Comparison of ENCODE assay signal across 7 mouse cellular contexts in the genomic region with DNA sequence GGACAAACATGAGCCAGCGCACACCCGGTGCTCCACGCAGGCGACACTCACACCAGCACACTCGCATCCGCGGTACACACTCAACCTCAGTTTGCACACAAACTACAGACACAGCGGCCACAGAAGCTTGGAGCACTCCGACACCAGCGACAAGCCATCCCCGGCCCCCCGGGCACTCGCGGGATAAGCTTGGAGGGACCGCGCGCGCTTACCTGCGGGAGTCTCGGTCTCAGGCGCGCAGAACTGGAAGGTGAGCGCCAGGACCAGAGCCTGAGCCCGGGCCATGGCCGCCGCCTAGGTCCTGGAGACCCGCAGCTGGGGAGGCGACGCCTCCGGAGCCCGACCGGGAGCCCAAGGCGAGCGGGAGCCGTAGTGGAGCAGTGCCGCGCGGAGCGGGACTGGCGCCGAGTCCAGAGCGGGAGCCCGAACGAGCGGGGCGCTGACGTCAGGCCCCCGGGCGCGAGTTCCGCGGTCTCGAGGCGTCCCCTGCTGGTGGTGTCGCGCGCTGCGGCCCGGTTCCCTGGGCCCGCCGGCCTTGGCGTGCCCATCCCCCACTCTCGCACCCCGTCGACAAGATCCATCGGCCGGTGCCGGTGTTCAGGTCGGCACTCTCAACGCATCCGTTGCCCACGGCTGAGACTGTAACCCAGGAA. TPM values are rescaled to one million over a fixed set of nuclear protein-coding genes. Genes with fewer than 3 reads are reported as not detected.
DNase-seq lines count a peak whose midpoint lies in the region; ATAC-seq lines count a peak whose summit lies in the region.

A gene (minus strand): TSS at position 417 of the 653 bp plus-strand sequence.

- H3K4me3 ChIP-seq in embryonic facial prominence, embryonic 13.5 days, result peak within 1 kb of the TSS; percentile 72
- peak within 1 kb of the TSS; percentile 73 for H3K4me3 ChIP-seq in heart, embryonic 10.5 days
- H3K4me3 ChIP-seq in kidney, embryonic 15.5 days (replicated peaks), result peak within 1 kb of the TSS; percentile 64

- no peaks in the 10 kb centered on the region for H3K36me3 ChIP-seq in embryonic facial prominence, embryonic 13.5 days
- no peaks in the 10 kb centered on the region for H3K36me3 ChIP-seq in heart, embryonic 10.5 days
- no peaks in the 10 kb centered on the region for H3K36me3 ChIP-seq in kidney, embryonic 15.5 days

- DNase-seq in adrenal gland, postnatal 25 days, result peak; percentile 95
- DNase-seq in heart, embryonic 10.5 days (ENCODE audit: low spot score), result peak; percentile 90
- DNase-seq in liver, result peak; percentile 85
- DNase-seq in spleen, postnatal 36 days (ENCODE audit: low spot score in 2 of 2), result peak; percentile 69

- H3K9me3 ChIP-seq in embryonic facial prominence, embryonic 13.5 days, result no peaks in the 10 kb centered on the region
- no peaks in the 10 kb centered on the region for H3K9me3 ChIP-seq in heart, embryonic 10.5 days
- no peaks in the 10 kb centered on the region for H3K9me3 ChIP-seq in kidney, embryonic 15.5 days (replicated peaks)

- H3K4me2 ChIP-seq in embryonic facial prominence, embryonic 13.5 days, result peak within 1 kb of the TSS; percentile 95
- H3K4me2 ChIP-seq in kidney, embryonic 15.5 days, result peak within 1 kb of the TSS; percentile 96

- peak; percentile 79 for ATAC-seq in embryonic facial prominence, embryonic 13.5 days (ENCODE audit: insufficient number of reproducible peaks, insufficient read depth, low FRiP score, low TSS enrichment, low read depth)
- peak; percentile 87 for ATAC-seq in kidney, embryonic 15.5 days (replicated peaks; ENCODE audit: low FRiP score)
- ATAC-seq in monocyte, adult 5-6 weeks (replicated peaks; ENCODE audit: insufficient number of reproducible peaks, low FRiP score, low TSS enrichment, poor library complexity, severe bottlenecking), result peak; percentile 76

- WGBS in embryonic facial prominence, embryonic 13.5 days, result under 1% methylated on average over 72 of the region's 72 CpGs
- under 1% methylated on average over 71 of the region's 72 CpGs for WGBS in heart, embryonic 10.5 days
- WGBS in kidney, embryonic 15.5 days, result under 1% methylated on average over 65 of the region's 72 CpGs

- peak within 1 kb of the TSS; percentile 73 for H3K27ac ChIP-seq in embryonic facial prominence, embryonic 13.5 days
- peak within 1 kb of the TSS; percentile 86 for H3K27ac ChIP-seq in heart, embryonic 10.5 days
- 0 out of 2 replicates have a peak within 1 kb of the TSS, but pooled peaks have one; percentile 7 for H3K27ac ChIP-seq in kidney, embryonic 15.5 days

- peaks cover 35% of the 10 kb centered on the region for H3K4me1 ChIP-seq in embryonic facial prominence, embryonic 13.5 days
- H3K4me1 ChIP-seq in heart, embryonic 10.5 days, result peaks cover 31% of the 10 kb centered on the region
- peaks cover 44% of the 10 kb centered on the region for H3K4me1 ChIP-seq in kidney, embryonic 15.5 days

- H3K9ac ChIP-seq in embryonic facial prominence, embryonic 13.5 days, result peak within 1 kb of the TSS; percentile 90
- peak within 1 kb of the TSS; percentile 63 for H3K9ac ChIP-seq in kidney, embryonic 15.5 days

- peaks cover 28% of the 10 kb centered on the region for H3K27me3 ChIP-seq in embryonic facial prominence, embryonic 13.5 days
- H3K27me3 ChIP-seq in heart, embryonic 10.5 days (ENCODE audit: insufficient read depth, poor library complexity, severe bottlenecking), result peaks cover 65% of the 10 kb centered on the region
- peaks cover 47% of the 10 kb centered on the region for H3K27me3 ChIP-seq in kidney, embryonic 15.5 days

RNA-seq across cellular contexts. Expression of the gene that starts here (rescaled TPM):
- total RNA-seq in adrenal gland, postnatal 25 days (2021), result 44.5 and 46.1 TPM in 2 replicates
- 30.0 and 34.3 TPM in 2 replicates for polyA plus RNA-seq in embryonic facial prominence, embryonic 13.5 days (2015; fragmentation: Nextera tagmentation; extraction: Ambion mirVana)
- 1.9 and 7.6 TPM in 2 replicates for polyA plus RNA-seq in heart, embryonic 10.5 days (2016; fragmentation: Nextera tagmentation; extraction: Ambion mirVana)
- 30.3 TPM in 2 replicates for polyA plus RNA-seq in kidney, embryonic 15.5 days (2015; fragmentation: Nextera tagmentation; extraction: Ambion mirVana)
- not detected in 3 replicates for total RNA-seq in monocyte, adult 5-6 weeks (2017)

Comparison
In these comparisons a context has a peak if more than half of its experiments do, and no peak if none do; other contexts are left out.
1. Peak in every context shown above with its lines: DNase-seq, ATAC-seq, H3K4me3 ChIP-seq and H3K27ac ChIP-seq.
2. RNA of the gene that starts here (total RNA-seq): 44.5 to 46.1 TPM in adrenal gland, postnatal 25 days; not detected in monocyte, adult 5-6 weeks; every median in the first group is over 10 times any median in the second.
3. Peak in ATAC-seq in monocyte, adult 5-6 weeks; RNA of the gene not detected or under 1 TPM.
4. H3K27ac ChIP-seq: peak in every context shown above with its lines; median percentile 86 in heart, embryonic 10.5 days; 73 in embryonic facial prominence, embryonic 13.5 days; 7 in kidney, embryonic 15.5 days.